Mouse (Mus musculus) lung, embryonic 14.5 days (tissue): ENCODE measurements at regions not wholly inside any gene's neighbourhood (a gene's known extent, or its start where the extent isn't known, plus 50 kb on each side); places are given as distances from the start of the nearest gene placed in this dataset.

Experiments used
- ATAC-seq: fragments of 200-750 bp; cut with Nextera tagmentation; 2 replicates; pipeline ENCODE4 v1.8.0; 2017; ENCODE audit warnings: mild to moderate bottlenecking, moderate TSS enrichment, moderate library complexity; ENCODE audit not compliant: insufficient read depth
- DNase-seq: peaks from one replicate; pipeline ENCODE4 v3.0.0-alpha.2; 2015
- H3K27ac ChIP-seq: fragments of 300-500 bp; sonication (generic); 2 replicates; pipeline ENCODE4 v1.5.1; 2014; ENCODE audit warnings: low read depth, mild to moderate bottlenecking, moderate library complexity
- H3K27me3 ChIP-seq: fragments of 300-500 bp; sonication (generic); 2 replicates; pipeline ENCODE4 v1.6.1; 2014; ENCODE audit warnings: low read length, control low read depth; ENCODE audit not compliant: insufficient read depth
- H3K36me3 ChIP-seq: fragments of 300-500 bp; sonication (generic); 2 replicates; pipeline ENCODE4 v1.6.1; 2014; ENCODE audit warnings: control low read depth; ENCODE audit not compliant: insufficient read depth
- H3K4me1 ChIP-seq: fragments of 300-500 bp; sonication (generic); 2 replicates; pipeline ENCODE4 v1.6.1; 2014; ENCODE audit warnings: antibody characterized with exemption, control low read depth; ENCODE audit not compliant: insufficient read depth
- H3K4me2 ChIP-seq: fragments of 300-500 bp; sonication (generic); 2 replicates; pipeline ENCODE4 v1.6.1; 2014; ENCODE audit warnings: mild to moderate bottlenecking
- H3K4me3 ChIP-seq: fragments of 300-500 bp; sonication (generic); 2 replicates; pipeline ENCODE4 v1.5.1; 2014; ENCODE audit warnings: low read depth, low read length
- H3K9ac ChIP-seq: fragments of 300-500 bp; sonication (generic); 2 replicates; pipeline ENCODE4 v1.6.1; 2014
- H3K9me3 ChIP-seq: fragments of 300-500 bp; sonication (generic); 2 replicates; pipeline ENCODE4 v1.6.1; 2016; ENCODE audit warnings: low read depth, low read length, control low read depth
- CTCF ChIP-seq: IDR thresholded peaks from 2 replicates; pipeline ENCODE4 v1.5.1; 2016; ENCODE audit warnings: antibody characterized with exemption, low read depth
- WGBS: fragments of 180-500 bp; shearing (Covaris S2); extraction: QIAGEN DNeasy Blood & Tissue Kit; methylation state at CpG from one replicate; pipeline ENCODE4 v1.1.7; 2014; 5-methylcytosine and 5-hydroxymethylcytosine counted together

GRCm38 (mm10) chr3:102676946-102677534, 57.3 kb upstream of the Tspan2 start:
- no peak overlapping the region for H3K27ac ChIP-seq
- no peak overlapping the region for H3K4me2 ChIP-seq

GRCm38 (mm10) chr3:102678516-102678915, 55.8 kb upstream of the Tspan2 start:
- Histone ChIP-seq H3K9me3 (no peaks in the 10 kb centered on the region), H3K4me1 (0 out of 2 replicates have a peak, but pooled peaks cover 3% of the 10 kb centered on the region), H3K36me3 (no peaks in the 10 kb centered on the region), H3K27ac (no peak overlapping the region), H3K9ac (no peak overlapping the region), H3K4me3 (no peak overlapping the region), H3K4me2 (no peak overlapping the region), H3K27me3 (no peaks in the 10 kb centered on the region)
- WGBS, result 60% methylated on average over 1 of the region's 1 CpGs
- no peak for TF ChIP-seq CTCF
- DNase-seq, result no peak
- ATAC-seq, result no peak

More at GRCm38 (mm10) chr3:102676946-102677534, 57.3 kb upstream of the Tspan2 start:
- WGBS, result 61% methylated on average over 7 of the region's 7 CpGs
- Histone ChIP-seq H3K36me3 (no peaks in the 10 kb centered on the region), H3K4me1 (0 out of 2 replicates have a peak, but pooled peaks cover 3% of the 10 kb centered on the region), H3K9ac (no peak overlapping the region), H3K27me3 (no peaks in the 10 kb centered on the region), H3K4me3 (no peak overlapping the region), H3K9me3 (no peaks in the 10 kb centered on the region)
- DNase-seq (peak; percentile 21), ATAC-seq (no peak)
- no peak for TF ChIP-seq CTCF

GRCm38 (mm10) chr3:102682424-102682823, 51.9 kb upstream of the Tspan2 start:
- Histone ChIP-seq H3K4me2 (no peak overlapping the region), H3K27me3 (no peaks in the 10 kb centered on the region), H3K9ac (no peak overlapping the region), H3K36me3 (no peaks in the 10 kb centered on the region), H3K4me3 (no peak overlapping the region), H3K9me3 (no peaks in the 10 kb centered on the region), H3K27ac (no peak overlapping the region), H3K4me1 (0 out of 2 replicates have a peak, but pooled peaks cover 3% of the 10 kb centered on the region)
- DNase-seq, result no peak
- no peak for TF ChIP-seq CTCF
- 50% methylated on average over 8 of the region's 8 CpGs for WGBS
- no peak for ATAC-seq

- Histone ChIP-seq H3K9me3 (no peaks in the 10 kb centered on the region), H3K9ac (no peak overlapping the region), H3K27ac (no peak overlapping the region), H3K4me1 (peaks cover 5% of the 10 kb centered on the region; the same call in 1 of the 2 replicates), H3K4me2 (no peak overlapping the region), H3K36me3 (no peaks in the 10 kb centered on the region), H3K27me3 (no peaks in the 10 kb centered on the region), H3K4me3 (no peak overlapping the region)
- no peak for DNase-seq
- TF ChIP-seq CTCF, result no peak
- no peak for ATAC-seq
- 74% methylated on average over 10 of the region's 10 CpGs for WGBS
Measured at GRCm38 (mm10) chr3:102683541-102683940, 50.8 kb upstream of the Tspan2 start.
